Mouse (Mus musculus) cerebellum, adult 2 months (tissue): ENCODE data around the gene Phgr1. TPM values are rescaled to one million over a fixed set of nuclear protein-coding genes. Genes with fewer than 3 reads are reported as not detected.

Experiments used
- DNase-seq, 2 experiments: peaks; one replicate each; pipeline ENCODE4 v3.0.0; 2021
- H3K27ac ChIP-seq: fragments of 200-500 bp; 2 replicates; pipeline ENCODE4 v1.5.1; 2012; ENCODE audit warnings: low read length, control low read depth, inconsistent platforms; ENCODE audit not compliant: insufficient read depth
- H3K27me3 ChIP-seq: fragments of 200-500 bp; 2 replicates; pipeline ENCODE4 v1.6.1; 2012; ENCODE audit warnings: inconsistent platforms, mild to moderate bottlenecking, low read length, moderate library complexity; ENCODE audit not compliant: control insufficient read depth, insufficient read depth
- H3K4me1 ChIP-seq: fragments of 200-500 bp; 2 replicates; pipeline ENCODE4 v1.6.1; 2011; ENCODE audit warnings: low read length; ENCODE audit not compliant: control insufficient read depth, insufficient read depth
- H3K4me3 ChIP-seq: fragments of 200-500 bp; replicated peaks from 2 replicates; pipeline ENCODE3; 2011; ENCODE audit warnings: mild to moderate bottlenecking, low read depth, low read length, control low read depth; ENCODE audit not compliant: insufficient read depth
- CTCF ChIP-seq: fragments of 200-500 bp; IDR thresholded peaks from 2 replicates; pipeline ENCODE4 v1.5.1; 2011; ENCODE audit warnings: low read depth, mild to moderate bottlenecking, control low read depth, low read length, moderate library complexity, borderline replicate concordance; ENCODE audit not compliant: insufficient read depth
- POLR2A ChIP-seq: fragments of 200-500 bp; IDR thresholded peaks from 2 replicates; pipeline ENCODE4 v1.6.1; 2011; ENCODE audit warnings: low read length, control low read depth, borderline replicate concordance; ENCODE audit not compliant: insufficient read depth
- WGBS: fragments of 180-500 bp; shearing (Covaris S2); methylation state at CpG from one replicate; pipeline ENCODE4 v1.1.7; 2018; 5-methylcytosine and 5-hydroxymethylcytosine counted together
- polyA plus RNA-seq: library from polyadenylated mRNA; depleted of rRNA; stranded (reverse); fragments of >200 nt; gene quantifications from 2 replicates; pipeline ENCODE4 v1.2.3, GENCODE M21; 2012

The Phgr1 gene
- polyA plus RNA-seq, 1 experiment, result not detected

GRCm38 (mm10) chr2:118745915-118746901, 26.4 kb upstream of the Phgr1 start:
- Histone ChIP-seq H3K27ac (peak overlapping the region; percentile 58), H3K4me3 (peak overlapping the region; percentile 97), H3K4me1 (peaks cover 16% of the 10 kb centered on the region), H3K27me3 (no peaks in the 10 kb centered on the region)
- DNase-seq, result peak; percentile 62 to 63
- TF ChIP-seq POLR2A, result no peak
- no peak for TF ChIP-seq CTCF
- under 1% methylated on average over 108 of the region's 113 CpGs for WGBS

- TF ChIP-seq CTCF (no peak), POLR2A (no peak)
- WGBS, result 17% methylated on average over 10 of the region's 10 CpGs
- no peak overlapping the region for H3K27ac ChIP-seq
Observed at GRCm38 (mm10) chr2:118747301-118747960, 25.1 kb upstream of the Phgr1 start.

GRCm38 (mm10) chr2:118749341-118749884, 23.2 kb upstream of the Phgr1 start:
- DNase-seq, result no peak
- Histone ChIP-seq H3K27ac (no peak overlapping the region; the same call in none of the 2 replicates), H3K4me3 (no peak overlapping the region), H3K27me3 (no peaks in the 10 kb centered on the region), H3K4me1 (peaks cover 20% of the 10 kb centered on the region)
- 59% methylated on average over 10 of the region's 10 CpGs for WGBS
- TF ChIP-seq POLR2A, result no peak
- TF ChIP-seq CTCF, result no peak

More at GRCm38 (mm10) chr2:118747301-118747960, 25.1 kb upstream of the Phgr1 start:
- Histone ChIP-seq H3K4me1 (peaks cover 19% of the 10 kb centered on the region), H3K27me3 (no peaks in the 10 kb centered on the region), H3K4me3 (peak overlapping the region; percentile 97)
- peak; percentile 54 for DNase-seq

GRCm38 (mm10) chr2:118750476-118750875, 22.1 kb upstream of the Phgr1 start:
- H3K4me3 ChIP-seq, result no peak overlapping the region
- H3K27ac ChIP-seq, result no peak overlapping the region
- peaks cover 20% of the 10 kb centered on the region for H3K4me1 ChIP-seq
- DNase-seq, result no peak
- 42% methylated on average over 8 of the region's 8 CpGs for WGBS
- no peaks in the 10 kb centered on the region for H3K27me3 ChIP-seq
- no peak for TF ChIP-seq POLR2A
- no peak for TF ChIP-seq CTCF

- Histone ChIP-seq H3K27ac (no peak overlapping the region), H3K4me3 (no peak overlapping the region), H3K4me1 (peaks cover 20% of the 10 kb centered on the region), H3K27me3 (no peaks in the 10 kb centered on the region)
- 54% methylated on average over 16 of the region's 16 CpGs for WGBS
- DNase-seq, result no peak
- TF ChIP-seq POLR2A (no peak), CTCF (no peak)
Observed at GRCm38 (mm10) chr2:118751896-118752791, 20.4 kb upstream of the Phgr1 start.

GRCm38 (mm10) chr2:118752792-118753108, 19.8 kb upstream of the Phgr1 start:
- no peak for DNase-seq
- TF ChIP-seq CTCF (no peak), POLR2A (no peak)
- WGBS, result 77% methylated on average over 4 of the region's 4 CpGs
- Histone ChIP-seq H3K4me3 (no peak overlapping the region), H3K27me3 (no peaks in the 10 kb centered on the region), H3K4me1 (peaks cover 18% of the 10 kb centered on the region), H3K27ac (no peak overlapping the region)

- Histone ChIP-seq H3K4me3 (no peak overlapping the region), H3K27me3 (no peaks in the 10 kb centered on the region), H3K27ac (no peak overlapping the region), H3K4me1 (peaks cover 10% of the 10 kb centered on the region)
- no peak for DNase-seq
- WGBS, result 97% methylated on average over 5 of the region's 5 CpGs
- no peak for TF ChIP-seq CTCF
- no peak for TF ChIP-seq POLR2A
Observed at GRCm38 (mm10) chr2:118754143-118754542, 18.4 kb upstream of the Phgr1 start.
